Mouse (Mus musculus): Measurements from ENCODE around the gene Nr1d2. TPM values are rescaled to one million over a fixed set of nuclear protein-coding genes. Genes with fewer than 3 reads are reported as not detected.

Nr1d2 gene
- polyA plus RNA-seq, 1 experiment from 2014 or later, result 7.2 TPM

DNA sequence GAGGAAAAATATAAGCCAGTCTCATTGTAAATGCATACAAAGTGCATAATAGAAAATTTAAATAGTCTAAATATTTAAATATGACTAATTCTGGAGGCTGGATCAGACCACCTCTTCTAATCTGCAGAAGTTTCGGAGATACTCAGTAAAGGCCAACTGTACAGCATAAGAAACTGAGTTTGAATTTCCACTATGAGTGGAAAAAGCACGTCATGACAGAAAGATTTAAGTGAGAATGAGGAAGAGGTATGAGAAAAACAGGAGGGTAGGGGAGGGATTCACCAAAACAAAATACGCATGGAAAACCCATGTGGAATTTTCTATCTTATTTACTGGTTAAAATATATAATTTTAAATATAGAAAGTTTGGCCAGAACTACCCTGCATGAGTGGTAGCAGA is 71.3 kb downstream of the Nr1d2 start:
- H3K36me3 ChIP-seq (ENCODE audit: control insufficient read depth, insufficient read depth), result no peaks in the 10 kb centered on the region
- no peak overlapping the region for H3K4me3 ChIP-seq (ENCODE audit: low read depth, low read length)
- no peak overlapping the region for H3K27ac ChIP-seq (ENCODE audit: low read depth, low read length)
- H3K27me3 ChIP-seq (replicated peaks; ENCODE audit: control insufficient read depth, insufficient read depth, low read length), result no peaks in the 10 kb centered on the region
- TF ChIP-seq CTCF (IDR thresholded peaks at IDR 0.05; ENCODE audit: low read depth), result no peak
- no peaks in the 10 kb centered on the region for H3K9me3 ChIP-seq (ENCODE audit: control insufficient read depth)
- H3K9ac ChIP-seq (ENCODE audit: low read depth, low read length), result no peak overlapping the region
- 85% methylated on average over 3 of the region's 3 CpGs for WGBS
- no peaks in the 10 kb centered on the region for H3K4me1 ChIP-seq (replicated peaks; ENCODE audit: control insufficient read depth, insufficient read depth, low read length)
- H3K4me2 ChIP-seq (replicated peaks; ENCODE audit: low read depth), result no peak overlapping the region
- ATAC-seq, result no peak

DNA sequence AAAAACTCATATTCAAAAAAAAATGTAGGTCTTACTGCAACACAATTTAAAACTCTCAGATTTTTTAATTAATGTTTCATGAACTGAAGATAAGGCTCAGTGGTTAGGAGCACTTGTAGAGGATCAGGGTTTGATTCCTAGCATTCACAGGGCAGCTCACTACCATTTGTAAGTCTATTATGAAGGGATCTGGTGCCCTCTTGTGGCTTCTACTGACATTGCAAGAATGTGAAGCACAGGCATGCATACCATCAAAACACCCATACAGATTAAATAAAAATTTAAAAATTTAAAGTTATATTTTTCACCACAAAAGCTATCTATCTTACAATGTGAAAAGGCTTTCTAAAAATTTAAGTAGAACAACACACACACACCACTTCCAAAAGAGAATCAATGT is 71.9 kb downstream of the Nr1d2 start:
- Histone ChIP-seq H3K4me2 (replicated peaks; ENCODE audit: low read depth) (no peak overlapping the region), H3K36me3 (ENCODE audit: control insufficient read depth, insufficient read depth) (no peaks in the 10 kb centered on the region), H3K9me3 (ENCODE audit: control insufficient read depth) (no peaks in the 10 kb centered on the region), H3K27me3 (replicated peaks; ENCODE audit: control insufficient read depth, insufficient read depth, low read length) (no peaks in the 10 kb centered on the region), H3K9ac (ENCODE audit: low read depth, low read length) (no peak overlapping the region), H3K27ac (ENCODE audit: low read depth, low read length) (no peak overlapping the region), H3K4me3 (ENCODE audit: low read depth, low read length) (no peak overlapping the region), H3K4me1 (replicated peaks; ENCODE audit: control insufficient read depth, insufficient read depth, low read length) (no peaks in the 10 kb centered on the region)
- TF ChIP-seq CTCF (IDR thresholded peaks at IDR 0.05; ENCODE audit: low read depth), result peak; percentile 73
- no peak for ATAC-seq

Small RNA genes lying within 50 kb of the gene (microRNA-seq; reads per million reads assigned to microRNA genes)
- not detected for gene Gm44469

Other genes starting within 250 kb of the Nr1d2 start
- gene Nkiras1, start 32.0 kb upstream of the Nr1d2 start, polyA plus RNA-seq (2015; fragmentation: Nextera tagmentation; extraction: Ambion mirVana), result 23.4 and 24.9 TPM in 2 replicates
- gene Rpl15, start 32.3 kb upstream of the Nr1d2 start, polyA plus RNA-seq (2015; fragmentation: Nextera tagmentation; extraction: Ambion mirVana), result 262 and 264 TPM in 2 replicates
- 72.3 and 74.5 TPM in 2 replicates for gene Ube2e1, start 92.7 kb upstream of the Nr1d2 start, polyA plus RNA-seq (2015; fragmentation: Nextera tagmentation; extraction: Ambion mirVana)

Measured in intestine, postnatal 0 days (tissue).